Mouse (Mus musculus) heart, postnatal 10 days (tissue): ENCODE data around the gene Sap30. TPM values are rescaled to one million over a fixed set of nuclear protein-coding genes. Genes with fewer than 3 reads are reported as not detected.
"Not testable (repeated sequence)": the region's sequence is repeated elsewhere in the genome, so short reads cannot be mapped to it uniquely, and the experiment has no call there.

Experiments used
- DNase-seq, 2 experiments: peaks; one replicate each; pipeline ENCODE4 v3.0.0; 2021
- intact Hi-C: fragments of 180-260 bp; cut with DNase I; formaldehyde crosslinking; loops from one replicate; pipeline ENCODE4 v1.15.1; 2025
- total RNA-seq, 2 experiments: library from RNA; stranded (reverse); gene quantifications; 2 replicates each; pipeline ENCODE4 v1.2.3; 2021

Gene Sap30
- total RNA-seq, 2 experiments from 2014 or later = 17.8 to 21.1 TPM

GRCm38 (mm10) chr8:57450726-57451125 lies 36.9 kb downstream of the Sap30 start:
- intact Hi-C loops = no loop called here
- DNase-seq = no peak

GRCm38 (mm10) chr8:57445901-57446300 lies 41.8 kb downstream of the Sap30 start:
- DNase-seq, intact Hi-C loops: not testable (repeated sequence)

GRCm38 (mm10) chr8:57443289-57443688 lies 44.4 kb downstream of the Sap30 start:
- no peak for DNase-seq
- intact Hi-C loops = no loop called here

GRCm38 (mm10) chr8:57441556-57441955 lies 46.1 kb downstream of the Sap30 start:
- no peak for DNase-seq
- intact Hi-C loops = no loop called here

GRCm38 (mm10) chr8:57441131-57441530 lies 46.5 kb downstream of the Sap30 start:
- no peak for DNase-seq
- intact Hi-C loops = no loop called here

- intact Hi-C loops = no loop called here
- DNase-seq = no peak
Observed at GRCm38 (mm10) chr8:57436437-57436796, 51.2 kb downstream of the Sap30 start.

- intact Hi-C loops = no loop called here
- DNase-seq = peak in 1 of 2 experiments; percentile 14
Observed at GRCm38 (mm10) chr8:57435768-57436436, 51.8 kb downstream of the Sap30 start.

- no peak for DNase-seq
- intact Hi-C loops = loop anchor here (5.0 kb wide), 2 partner anchors 54 to 79 kb away; partner anchors contain the start of genes Hmgb2 and Sap30
Observed at GRCm38 (mm10) chr8:57432802-57433201, 54.9 kb downstream of the Sap30 start.

Other genes starting within 250 kb of the Sap30 start
- 10 to 100 TPM; 52.5 to 58.9 TPM for gene Hand2, start 166.9 kb downstream of the Sap30 start, total RNA-seq
- not detected for gene Scrg1, start 31.9 kb downstream of the Sap30 start, total RNA-seq
- 10 to 100 TPM; 66.0 to 67.2 TPM for gene Hmgb2, start 24.0 kb upstream of the Sap30 start, total RNA-seq
- 1 to 10 TPM; 5.7 to 6.5 TPM for gene Galnt7, start 165.2 kb upstream of the Sap30 start, total RNA-seq